Comparison of ENCODE assay signal across 27 mouse cellular contexts in genomic region chr10:60313606-60314005, GRCm38 (mm10). TPM values are rescaled to one million over a fixed set of nuclear protein-coding genes. Genes with fewer than 3 reads are reported as not detected.
DNase-seq lines count a peak whose midpoint lies in the region; ATAC-seq lines count a peak whose summit lies in the region.
"Had no signal": no experiment of that assay in that cellular context is flagged by ENCODE, and none has a peak within 500 bp of the region (broad histone marks: within the 10 kb centered on the region; RNA-seq: fewer than 3 reads in every experiment).

No protein-coding gene starts in this region.

- ATAC-seq in midbrain, embryonic 11.5 days (ENCODE audit: low FRiP score): no peak
- ATAC-seq: activated CD4-positive, CD25-positive, alpha-beta regulatory T cell, adult 4 months; CD4-positive, CD25-positive, alpha-beta regulatory T cell, adult 4 months; forebrain, embryonic 14.5 days; forebrain, embryonic 16.5 days; Patski had no signal

- H3K27ac ChIP-seq in midbrain, embryonic 11.5 days (ENCODE audit: low read depth, low read length): no peak overlapping the region
- no peak overlapping the region for H3K27ac ChIP-seq in midbrain, embryonic 10.5 days (replicated peaks)
- H3K27ac ChIP-seq: embryonic facial prominence, embryonic 13.5 days; embryonic facial prominence, embryonic 15.5 days; forebrain, embryonic 10.5 days; forebrain, embryonic 12.5 days had no signal

- H3K4me3 ChIP-seq in midbrain, embryonic 11.5 days (ENCODE audit: low read depth, low read length): no peak overlapping the region
- H3K4me3 ChIP-seq in midbrain, embryonic 10.5 days: no peak overlapping the region
- H3K4me3 ChIP-seq: embryonic facial prominence, embryonic 13.5 days; embryonic facial prominence, embryonic 15.5 days; erythroblast, embryonic 14.5 days; forebrain, embryonic 10.5 days; forebrain, embryonic 12.5 days had no signal

- H3K9me3 ChIP-seq in midbrain, embryonic 11.5 days (ENCODE audit: control insufficient read depth, low read length): no peaks in the 10 kb centered on the region
- H3K9me3 ChIP-seq in midbrain, embryonic 10.5 days (replicated peaks): no peaks in the 10 kb centered on the region
- H3K9me3 ChIP-seq: embryonic facial prominence, embryonic 13.5 days; embryonic facial prominence, embryonic 15.5 days; forebrain, embryonic 10.5 days; forebrain, embryonic 12.5 days; G1E had no signal

- H3K4me2 ChIP-seq in midbrain, embryonic 11.5 days: no peak overlapping the region
- H3K4me2 ChIP-seq: embryonic facial prominence, embryonic 13.5 days; embryonic facial prominence, embryonic 15.5 days; forebrain, embryonic 12.5 days had no signal

- H3K9ac ChIP-seq in midbrain, embryonic 11.5 days (ENCODE audit: low read length): no peak overlapping the region
- H3K9ac ChIP-seq: embryonic facial prominence, embryonic 13.5 days; embryonic facial prominence, embryonic 15.5 days; forebrain, embryonic 12.5 days had no signal

- peak; percentile 54 for DNase-seq in layer of hippocampus, adult 11-12 months (ENCODE audit: low spot score)
- DNase-seq in layer of hippocampus, adult 8-10 months (ENCODE audit: low spot score in 2 of 2): no peak
- peak; percentile 81 for DNase-seq in layer of hippocampus, adult 9-11 months
- no peak for DNase-seq in layer of hippocampus, adult 9-10 months (ENCODE audit: low spot score)
- DNase-seq in midbrain, embryonic 11.5 days (ENCODE audit: low spot score, missing footprints): peak; percentile 4
- no peak for DNase-seq in midbrain, embryonic 10.5 days (ENCODE audit: low spot score)
- DNase-seq in adrenal gland, postnatal 10 days: no peak
- DNase-seq: adrenal gland, adult 8-10 months; adrenal gland, postnatal 25 days; B cell, adult 2 months; cerebellum, adult 11-12 months; cerebellum, adult 2 months; cerebellum, adult 9-10 months; cerebellum, postnatal 10 days; cerebellum, postnatal 25 days; embryo, embryonic 11 days had no signal

- 91% methylated on average over 5 of the region's 5 CpGs for WGBS in midbrain, embryonic 11.5 days
- WGBS in midbrain, embryonic 10.5 days: 95% methylated on average over 5 of the region's 5 CpGs

- H3K36me3 ChIP-seq in midbrain, embryonic 11.5 days (ENCODE audit: control insufficient read depth, insufficient read depth, low read length): no peaks in the 10 kb centered on the region
- H3K36me3 ChIP-seq in midbrain, embryonic 10.5 days: no peaks in the 10 kb centered on the region
- H3K36me3 ChIP-seq: embryonic facial prominence, embryonic 13.5 days; embryonic facial prominence, embryonic 15.5 days; forebrain, embryonic 10.5 days; forebrain, embryonic 12.5 days; G1E had no signal

- no peaks in the 10 kb centered on the region for H3K4me1 ChIP-seq in midbrain, embryonic 11.5 days (ENCODE audit: control insufficient read depth, insufficient read depth, low read length)
- no peaks in the 10 kb centered on the region for H3K4me1 ChIP-seq in midbrain, embryonic 10.5 days
- H3K4me1 ChIP-seq: embryonic facial prominence, embryonic 13.5 days; embryonic facial prominence, embryonic 15.5 days; forebrain, embryonic 10.5 days; forebrain, embryonic 12.5 days had no signal

- no peaks in the 10 kb centered on the region for H3K27me3 ChIP-seq in midbrain, embryonic 11.5 days (ENCODE audit: control insufficient read depth, insufficient read depth, low read length)
- no peaks in the 10 kb centered on the region for H3K27me3 ChIP-seq in midbrain, embryonic 10.5 days (ENCODE audit: low read depth, poor library complexity, severe bottlenecking)
- H3K27me3 ChIP-seq: embryonic facial prominence, embryonic 13.5 days; embryonic facial prominence, embryonic 15.5 days; forebrain, embryonic 12.5 days; Patski had no signal

RNA-seq across cellular contexts. Expression of gene Vsir, which starts 33.0 kb away (rescaled TPM):
- total RNA-seq in layer of hippocampus, adult 8-10 months (2022): 10 to 100 TPM; 17.5 to 84.6 (median 50.1) TPM
- 1.7 and 2.3 TPM in 2 replicates for polyA plus RNA-seq in midbrain, embryonic 11.5 days (2014; fragmentation: Nextera tagmentation; extraction: Ambion mirVana)
- polyA plus RNA-seq in midbrain, embryonic 10.5 days (2016; fragmentation: Nextera tagmentation; extraction: Ambion mirVana): 1.9 and 2.3 TPM in 2 replicates
- total RNA-seq in adrenal gland, postnatal 10 days (2021): 10 to 100 TPM; 20.1 to 21.0 TPM

RNA-seq across cellular contexts. Expression of gene Psap, which starts 36.2 kb away (rescaled TPM):
- 1,000 to 10,000 TPM; 1,389 to 1,663 (median 1,484) TPM for total RNA-seq in layer of hippocampus, adult 8-10 months (2022)
- polyA plus RNA-seq in midbrain, embryonic 11.5 days (2014; fragmentation: Nextera tagmentation; extraction: Ambion mirVana): 77.3 and 83.9 TPM in 2 replicates
- 52.0 and 69.2 TPM in 2 replicates for polyA plus RNA-seq in midbrain, embryonic 10.5 days (2016; fragmentation: Nextera tagmentation; extraction: Ambion mirVana)
- 100 to 1,000 TPM; 882 to 922 TPM for total RNA-seq in adrenal gland, postnatal 10 days (2021)

Comparison
In these comparisons a context has a peak if more than half of its experiments do, and no peak if none do; other contexts are left out.
1. DNase-seq: peak in layer of hippocampus, adult 11-12 months (single experiment), layer of hippocampus, adult 9-11 months (single experiment) and midbrain, embryonic 11.5 days (single experiment); none in layer of hippocampus, adult 8-10 months (0 of 2), layer of hippocampus, adult 9-10 months (single experiment), midbrain, embryonic 10.5 days (single experiment) and adrenal gland, postnatal 10 days (single experiment).